ENCODE assay signal across 11 mouse cellular contexts in the genomic region with DNA sequence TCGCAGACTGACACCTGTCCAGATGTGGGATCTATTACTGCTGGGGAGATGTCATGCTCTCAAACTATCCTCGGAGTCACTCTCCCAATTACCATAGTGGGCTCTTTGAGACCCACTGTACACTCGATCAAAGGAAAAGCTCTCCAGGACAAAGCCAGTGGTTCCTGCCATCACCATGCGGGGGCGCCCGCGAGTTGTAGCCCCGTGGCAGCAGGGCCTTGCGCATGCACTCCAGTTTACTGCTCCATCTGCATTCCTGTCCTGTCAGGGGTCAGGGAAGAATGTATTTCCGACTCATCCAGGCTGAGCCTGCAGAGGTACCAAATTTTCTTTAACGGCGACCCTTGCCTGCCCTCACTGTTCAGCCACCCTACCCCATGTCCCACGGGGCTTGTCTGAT. TPM values are rescaled to one million over a fixed set of nuclear protein-coding genes. Genes with fewer than 3 reads are reported as not detected.
DNase-seq lines count a peak whose midpoint lies in the region; ATAC-seq and TF ChIP-seq lines count a peak whose summit lies in the region.
"Had no signal": no experiment of that assay in that cellular context is flagged by ENCODE, and none has a peak within 500 bp of the region (broad histone marks: within the 10 kb centered on the region; RNA-seq: fewer than 3 reads in every experiment).

No protein-coding gene starts in this region.

- H3K27me3 ChIP-seq in E14TG2a.4 (ENCODE audit: insufficient read depth, low read length) = no peaks in the 10 kb centered on the region
- H3K27me3 ChIP-seq in forebrain, embryonic 16.5 days (replicated peaks; ENCODE audit: control insufficient read depth, insufficient read depth, low read length) = no peaks in the 10 kb centered on the region
- H3K27me3 ChIP-seq: limb, embryonic 12.5 days; Patski had no signal

- H3K4me3 ChIP-seq in lung, adult 2 months (replicated peaks; ENCODE audit: extremely low read depth, low read depth, low read length) = no peak overlapping the region
- H3K4me3 ChIP-seq in E14TG2a.4 (replicated peaks; ENCODE audit: low read length) = no peak overlapping the region
- H3K4me3 ChIP-seq in forebrain, embryonic 16.5 days (replicated peaks; ENCODE audit: low read length) = no peak overlapping the region
- H3K4me3 ChIP-seq: limb, embryonic 12.5 days had no signal

- ATAC-seq in forebrain, embryonic 16.5 days = no peak
- ATAC-seq: Patski had no signal

- H3K36me3 ChIP-seq in E14TG2a.4 (ENCODE audit: insufficient read depth, low read length) = no peaks in the 10 kb centered on the region
- H3K36me3 ChIP-seq in forebrain, embryonic 16.5 days (ENCODE audit: control insufficient read depth, insufficient read depth) = no peaks in the 10 kb centered on the region
- H3K36me3 ChIP-seq: limb, embryonic 12.5 days had no signal

- peak; percentile 27 for DNase-seq in embryo, embryonic 9.5 days (ENCODE audit: extremely low spot score)
- DNase-seq in embryo, embryonic 10 days (ENCODE audit: low spot score) = no peak
- no peak for DNase-seq in lung, adult 2 months
- no peak for DNase-seq in lung, postnatal 10 days
- peak; percentile 26 for DNase-seq in lung, postnatal 36 days
- no peak for DNase-seq in urinary bladder, postnatal 36 days (ENCODE audit: low spot score in 2 of 2)

- no peak overlapping the region for H3K27ac ChIP-seq in forebrain, embryonic 16.5 days (ENCODE audit: low read length)
- H3K27ac ChIP-seq: limb, embryonic 12.5 days had no signal

- peaks cover 5% of the 10 kb centered on the region for H3K9me3 ChIP-seq in E14TG2a.4 (ENCODE audit: low read length)
- no peaks in the 10 kb centered on the region for H3K9me3 ChIP-seq in forebrain, embryonic 16.5 days (ENCODE audit: control insufficient read depth, low read length)
- H3K9me3 ChIP-seq: limb, embryonic 12.5 days had no signal

- WGBS in lung, adult 2 months = 68% methylated on average over 13 of the region's 13 CpGs
- WGBS in forebrain, embryonic 16.5 days = 73% methylated on average over 13 of the region's 13 CpGs

- TF ChIP-seq CTCF in lung, adult 2 months (IDR thresholded peaks at IDR 0.05; ENCODE audit: insufficient read depth, low read length) = 0 out of 2 replicates have a peak, but pooled peaks have one; percentile 18
- peak; percentile 71 for TF ChIP-seq CTCF in E14TG2a.4 (conservative IDR thresholded peaks at IDR 0.05; ENCODE audit: low read length)

- H3K4me2 ChIP-seq in forebrain, embryonic 16.5 days (ENCODE audit: low read length) = no peak overlapping the region
- H3K4me2 ChIP-seq: limb, embryonic 12.5 days; midbrain, embryonic 11.5 days had no signal

- no peak for TF ChIP-seq POLR2A in lung, adult 2 months (IDR thresholded peaks at IDR 0.05; ENCODE audit: borderline replicate concordance, extremely low read depth, low read depth, low read length)

- H3K4me1 ChIP-seq in lung, adult 2 months (ENCODE audit: control insufficient read depth, insufficient read depth, low read length) = no peaks in the 10 kb centered on the region
- H3K4me1 ChIP-seq in E14TG2a.4 (replicated peaks; ENCODE audit: low read depth, low read length) = peaks cover 79% of the 10 kb centered on the region
- no peaks in the 10 kb centered on the region for H3K4me1 ChIP-seq in forebrain, embryonic 16.5 days (replicated peaks; ENCODE audit: control insufficient read depth, insufficient read depth, low read length)

- H3K9ac ChIP-seq in forebrain, embryonic 16.5 days (replicated peaks; ENCODE audit: low read depth, low read length) = no peak overlapping the region
- H3K9ac ChIP-seq: limb, embryonic 12.5 days had no signal

RNA-seq across cellular contexts. Expression of a gene that starts 6.6 kb away (rescaled TPM):
- polyA plus RNA-seq in lung, adult 2 months (2012; rRNA removed) = 62.7 and 76.3 TPM in 2 replicates
- not detected in 2 replicates for polyA plus RNA-seq in forebrain, embryonic 16.5 days (2015; fragmentation: Nextera tagmentation; extraction: Ambion mirVana)
- polyA plus RNA-seq: midbrain, embryonic 11.5 days had no signal

RNA-seq across cellular contexts. Expression of a gene that starts 9.4 kb away (rescaled TPM):
- 4.2 TPM in 1 of 2 replicates, not detected in the other for polyA plus RNA-seq in lung, adult 2 months (2012; rRNA removed)
- polyA plus RNA-seq in forebrain, embryonic 16.5 days (2015; fragmentation: Nextera tagmentation; extraction: Ambion mirVana) = not detected in 2 replicates

RNA-seq across cellular contexts. Expression of a gene that starts 38.9 kb away (rescaled TPM):
- 11.8 and 16.1 TPM in 2 replicates for polyA plus RNA-seq in lung, adult 2 months (2012; rRNA removed)
- polyA plus RNA-seq in forebrain, embryonic 16.5 days (2015; fragmentation: Nextera tagmentation; extraction: Ambion mirVana) = 5.9 and 9.1 TPM in 2 replicates

RNA-seq across cellular contexts. Expression of a gene that starts 50.3 kb away (rescaled TPM):
- polyA plus RNA-seq in lung, adult 2 months (2012; rRNA removed) = 23.9 and 29.9 TPM in 2 replicates
- 26.4 and 28.1 TPM in 2 replicates for polyA plus RNA-seq in forebrain, embryonic 16.5 days (2015; fragmentation: Nextera tagmentation; extraction: Ambion mirVana)

Comparison
In these comparisons a context has a peak if more than half of its experiments do, and no peak if none do; other contexts are left out.
1. DNase-seq: peak in embryo, embryonic 9.5 days (single experiment) and lung, postnatal 36 days (single experiment); none in embryo, embryonic 10 days (single experiment), lung, adult 2 months (single experiment), lung, postnatal 10 days (single experiment) and urinary bladder, postnatal 36 days (0 of 2).
2. RNA of a gene that starts 6.6 kb away (polyA plus RNA-seq): 62.7 to 76.3 TPM in lung, adult 2 months; not detected in forebrain, embryonic 16.5 days; every median in the first group is over 10 times any median in the second.